Mouse (Mus musculus): ENCODE data around the gene Rpl3.

DNA sequence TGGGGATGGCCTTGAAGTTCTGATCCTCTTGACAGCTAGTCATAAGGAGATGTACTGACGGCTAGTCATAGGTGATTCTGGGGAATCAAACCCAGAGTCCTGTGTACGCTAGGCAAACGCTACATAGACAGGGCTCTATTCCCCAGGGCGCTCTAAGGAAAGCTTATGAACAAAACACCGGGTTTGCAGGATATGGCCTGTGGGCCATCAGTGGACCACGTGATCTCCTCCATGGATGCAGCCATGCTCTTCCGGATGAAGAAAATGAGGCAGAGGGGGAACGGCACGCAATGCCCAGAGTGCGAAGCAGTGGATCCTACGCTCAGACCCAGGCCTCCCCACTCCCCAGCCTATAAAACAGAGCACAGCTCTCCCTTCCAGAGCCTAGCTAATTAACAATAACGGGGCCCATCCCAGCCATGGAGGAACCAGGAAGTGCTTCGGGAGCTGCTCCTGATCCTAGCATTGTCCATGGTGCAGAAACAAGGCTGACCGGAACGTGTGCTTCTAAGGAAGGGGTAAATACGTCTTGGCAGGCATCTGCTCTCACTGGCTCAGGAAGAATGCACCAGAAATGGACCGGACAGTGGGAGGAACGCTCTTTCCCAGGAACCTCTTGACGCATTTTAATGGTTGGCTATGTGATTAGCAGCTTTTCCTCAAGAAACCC, 40.4 kb downstream of the Rpl3 start:
- no peak for TF ChIP-seq CTCF (conservative IDR thresholded peaks at IDR 0.05; ENCODE audit: low read length)
- TF ChIP-seq POU5F1 (IDR thresholded peaks at IDR 0.05; ENCODE audit: borderline replicate concordance, low read length): no peak
- TF ChIP-seq NANOG (IDR thresholded peaks at IDR 0.05; ENCODE audit: borderline replicate concordance, low read length): no peak
